Comparison of ENCODE assay signal across 10 mouse cellular contexts in genomic region chr6:115499540-115499939, GRCm38 (mm10). TPM values are rescaled to one million over a fixed set of nuclear protein-coding genes. Genes with fewer than 3 reads are reported as not detected.
DNase-seq lines count a peak whose midpoint lies in the region; ATAC-seq lines count a peak whose summit lies in the region.
"Had no signal": no experiment of that assay in that cellular context is flagged by ENCODE, and none has a peak within 500 bp of the region (broad histone marks: within the 10 kb centered on the region; RNA-seq: fewer than 3 reads in every experiment).

No protein-coding gene starts in this region.

- 61% methylated on average over 14 of the region's 14 CpGs for WGBS in forebrain, embryonic 16.5 days
- 56% methylated on average over 14 of the region's 14 CpGs for WGBS in limb, embryonic 15.5 days

- DNase-seq in adrenal gland, adult 2 months, result peak; percentile 55
- no peak for DNase-seq in adrenal gland, postnatal 4 days (ENCODE audit: low spot score in 2 of 2)
- DNase-seq in left cerebral cortex, postnatal 10 days (ENCODE audit: extremely low spot score in 1 of 2, low spot score in 2 of 2), result peak; percentile 44 to 55
- DNase-seq in left cerebral cortex, adult 11 months (ENCODE audit: low spot score), result no peak
- DNase-seq in B cell, adult 2 months, result no peak
- DNase-seq: kidney, postnatal 14 days had no signal

- H3K27me3 ChIP-seq in forebrain, embryonic 16.5 days (replicated peaks; ENCODE audit: control insufficient read depth, insufficient read depth, low read length), result no peaks in the 10 kb centered on the region
- no peaks in the 10 kb centered on the region for H3K27me3 ChIP-seq in limb, embryonic 15.5 days
- H3K27me3 ChIP-seq: megakaryocyte, embryonic 14.5 days had no signal

- no peak overlapping the region for H3K9ac ChIP-seq in forebrain, embryonic 16.5 days (replicated peaks; ENCODE audit: low read depth, low read length)
- no peak overlapping the region for H3K9ac ChIP-seq in limb, embryonic 15.5 days

- no peaks in the 10 kb centered on the region for H3K36me3 ChIP-seq in forebrain, embryonic 16.5 days (ENCODE audit: control insufficient read depth, insufficient read depth)
- no peaks in the 10 kb centered on the region for H3K36me3 ChIP-seq in limb, embryonic 15.5 days

- no peak overlapping the region for H3K4me3 ChIP-seq in forebrain, embryonic 16.5 days (replicated peaks; ENCODE audit: low read length)
- H3K4me3 ChIP-seq in limb, embryonic 15.5 days, result no peak overlapping the region

- 0 out of 2 replicates have a peak, but pooled peaks cover 2% of the 10 kb centered on the region for H3K4me1 ChIP-seq in forebrain, embryonic 16.5 days (replicated peaks; ENCODE audit: control insufficient read depth, insufficient read depth, low read length)
- H3K4me1 ChIP-seq in limb, embryonic 15.5 days, result peaks cover 12% of the 10 kb centered on the region

- no peak overlapping the region for H3K4me2 ChIP-seq in forebrain, embryonic 16.5 days (ENCODE audit: low read length)
- no peak overlapping the region for H3K4me2 ChIP-seq in limb, embryonic 15.5 days

- no peaks in the 10 kb centered on the region for H3K9me3 ChIP-seq in forebrain, embryonic 16.5 days (ENCODE audit: control insufficient read depth, low read length)
- no peaks in the 10 kb centered on the region for H3K9me3 ChIP-seq in limb, embryonic 15.5 days
- H3K9me3 ChIP-seq: megakaryocyte, embryonic 14.5 days had no signal

- peak; percentile 92 for ATAC-seq in forebrain, embryonic 16.5 days
- peak; percentile 77 for ATAC-seq in limb, embryonic 15.5 days (ENCODE audit: insufficient number of reproducible peaks, low FRiP score, low TSS enrichment, low read depth)
- ATAC-seq in erythroblast, adult 5-6 weeks (replicated peaks; ENCODE audit: low FRiP score, poor library complexity, severe bottlenecking), result no peak

- intact Hi-C loops in left cerebral cortex, postnatal 10 days (cut with DNase I), result no loop called here

- no peak overlapping the region for H3K27ac ChIP-seq in forebrain, embryonic 16.5 days (ENCODE audit: low read length)
- H3K27ac ChIP-seq in limb, embryonic 15.5 days, result no peak overlapping the region; the same call in 1 of the 2 replicates

RNA-seq across cellular contexts. Expression of gene Tsen2, which starts 44.9 kb away (rescaled TPM):
- 10 to 100 TPM in 1 of 2 experiments, 1 to 10 TPM in 1; 8.0 to 13.8 TPM for total RNA-seq in adrenal gland, adult 2 months (2021)
- polyA plus RNA-seq in adrenal gland, adult 2 months (2012; rRNA removed), result 3.1 and 3.2 TPM in 2 replicates
- total RNA-seq in adrenal gland, postnatal 4 days (2021), result 10 to 100 TPM; 18.4 to 20.7 TPM
- 10 to 100 TPM; 27.7 to 28.1 TPM for total RNA-seq in left cerebral cortex, postnatal 10 days (2021)
- polyA plus RNA-seq in forebrain, embryonic 16.5 days (2015; fragmentation: Nextera tagmentation; extraction: Ambion mirVana), result 42.8 and 44.2 TPM in 2 replicates
- polyA plus RNA-seq in limb, embryonic 15.5 days (2015; fragmentation: Nextera tagmentation; extraction: Ambion mirVana), result 27.6 and 28.1 TPM in 2 replicates
- total RNA-seq in erythroblast, adult 5-6 weeks (2015; ENCODE audit: low replicate concordance), result 1.0 and 2.9 TPM in 2 replicates
- total RNA-seq in erythroblast, adult 5-6 weeks (2017; ENCODE audit: low replicate concordance), result 1.3 and 4.0 TPM in 2 replicates

Comparison
In these comparisons a context has a peak if more than half of its experiments do, and no peak if none do; other contexts are left out.
1. DNase-seq: peak in adrenal gland, adult 2 months (single experiment) and left cerebral cortex, postnatal 10 days (2 of 2); none in adrenal gland, postnatal 4 days (0 of 2), left cerebral cortex, adult 11 months (single experiment) and B cell, adult 2 months (0 of 2).